Mouse (Mus musculus): ENCODE measurements at regions not wholly inside any gene's neighbourhood (a gene's known extent, or its start where the extent isn't known, plus 50 kb on each side); places are given as distances from the start of the nearest gene placed in this dataset.

DNA sequence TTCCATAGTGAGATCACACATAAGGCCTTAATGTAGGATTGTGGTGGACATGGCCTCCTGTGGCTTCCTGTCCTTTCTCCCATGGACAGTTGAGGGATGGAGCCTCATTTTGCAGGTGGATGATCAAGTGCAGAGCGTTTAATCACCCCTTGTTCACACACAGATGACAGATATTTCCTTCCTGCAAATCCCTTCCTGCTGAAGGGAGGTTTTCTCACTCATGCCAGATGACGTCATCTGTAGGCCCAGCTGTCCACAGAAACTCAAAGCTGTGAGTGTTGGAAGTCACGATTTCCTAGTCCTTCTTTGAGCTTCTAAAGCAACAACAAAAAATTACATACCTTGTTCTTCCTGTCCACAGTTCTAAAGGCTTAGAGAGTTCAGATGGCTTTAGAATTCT is 1935.3 kb upstream of the Lrrc6 start:
- DNase-seq = no peak

DNA sequence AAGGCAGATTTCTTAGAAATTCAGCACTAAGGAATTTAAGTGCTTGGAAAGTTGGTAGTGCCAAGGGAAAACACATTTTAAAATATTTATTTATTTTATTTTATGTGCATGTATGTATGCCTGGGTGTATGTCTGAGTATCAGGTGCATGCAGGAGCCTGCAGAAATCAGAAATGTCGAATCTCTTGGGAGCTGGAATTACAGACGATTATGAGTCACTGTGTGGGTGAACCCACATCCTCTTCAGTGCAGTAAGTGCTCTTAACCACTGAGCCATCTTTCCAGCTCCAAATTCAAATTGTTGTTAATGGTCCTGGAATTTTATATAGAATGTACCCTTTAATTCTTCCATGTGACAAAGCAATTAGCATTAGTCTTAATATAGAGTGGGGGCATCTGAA is 1930.5 kb upstream of the Lrrc6 start:
- DNase-seq = no peak

DNA sequence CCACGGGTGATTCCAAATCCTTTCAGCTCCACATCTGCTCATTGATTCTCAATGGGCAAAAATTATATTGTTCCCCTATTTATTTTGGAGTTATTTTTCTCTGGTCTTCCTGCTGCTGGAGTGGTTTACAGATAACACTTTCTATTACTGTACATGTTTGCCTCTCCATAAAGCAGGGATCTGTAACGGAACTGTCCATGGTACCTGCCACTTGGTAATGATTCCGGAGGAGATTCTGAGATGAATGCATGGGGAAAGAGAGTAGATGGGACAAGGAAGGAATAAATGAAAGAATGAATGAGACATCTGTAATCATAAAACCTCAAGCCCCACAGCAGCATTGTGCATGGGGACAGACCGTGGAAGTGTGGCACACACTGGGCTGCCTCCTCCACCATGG is 1929.8 kb upstream of the Lrrc6 start:
- peak; percentile 9 to 38 for DNase-seq

DNA sequence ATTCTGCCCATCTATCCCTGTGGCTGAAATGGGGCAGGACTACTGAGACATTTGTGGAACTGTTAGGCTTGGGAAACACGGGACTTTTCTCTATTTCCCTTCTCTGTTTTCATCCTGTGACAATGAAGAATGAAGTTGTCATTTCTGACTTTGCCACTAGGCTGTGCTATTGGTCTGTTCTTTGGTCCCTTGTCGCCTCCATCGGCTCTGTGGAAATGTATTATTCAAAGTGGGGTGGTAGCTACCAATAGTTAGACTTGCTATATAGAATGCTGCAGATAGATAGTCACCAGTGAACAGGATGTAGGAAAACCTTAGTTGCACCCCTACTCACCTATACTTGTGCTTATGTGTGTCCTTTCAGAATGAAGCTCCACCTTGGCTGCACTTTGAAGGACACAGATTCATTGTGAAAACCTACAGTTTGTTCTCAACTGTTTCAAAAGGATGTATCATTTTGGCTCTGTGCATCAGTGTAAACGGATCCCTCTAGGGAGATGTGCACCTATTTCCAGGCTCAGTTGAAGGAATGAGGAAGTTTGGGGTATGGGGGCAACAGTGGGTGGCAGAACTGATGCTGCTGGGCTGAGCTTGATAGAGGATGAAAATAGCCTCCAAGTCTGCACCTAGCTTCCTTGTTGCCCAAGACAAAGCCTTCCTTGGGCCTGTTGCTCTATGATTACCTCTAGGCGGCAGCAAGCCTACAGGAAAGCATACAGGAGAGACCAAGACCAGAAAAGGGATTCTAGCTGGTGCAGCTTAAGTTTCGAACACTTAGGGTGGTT is 1927.9 kb upstream of the Lrrc6 start:
- peak; percentile 26 to 58 for DNase-seq

DNA sequence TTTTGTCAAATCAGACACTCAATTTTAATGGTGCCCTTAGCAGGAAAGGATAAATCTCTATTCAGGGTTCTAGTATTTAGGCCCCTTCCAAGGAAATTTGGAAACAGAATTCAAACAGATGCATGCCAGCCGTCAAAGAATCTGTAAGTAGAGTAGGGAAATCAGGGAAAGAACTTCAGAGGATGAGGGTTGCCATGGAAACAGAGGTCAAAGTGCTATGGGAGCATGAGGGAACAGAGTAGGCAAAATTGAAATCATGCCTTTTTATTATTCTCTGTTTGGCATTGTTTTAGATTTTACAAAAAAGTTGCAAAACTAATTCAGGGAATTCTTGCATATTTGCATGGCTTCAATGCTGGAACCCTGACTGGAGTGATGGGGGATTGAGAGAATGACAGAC is 1916.4 kb upstream of the Lrrc6 start:
- no peak for DNase-seq

DNA sequence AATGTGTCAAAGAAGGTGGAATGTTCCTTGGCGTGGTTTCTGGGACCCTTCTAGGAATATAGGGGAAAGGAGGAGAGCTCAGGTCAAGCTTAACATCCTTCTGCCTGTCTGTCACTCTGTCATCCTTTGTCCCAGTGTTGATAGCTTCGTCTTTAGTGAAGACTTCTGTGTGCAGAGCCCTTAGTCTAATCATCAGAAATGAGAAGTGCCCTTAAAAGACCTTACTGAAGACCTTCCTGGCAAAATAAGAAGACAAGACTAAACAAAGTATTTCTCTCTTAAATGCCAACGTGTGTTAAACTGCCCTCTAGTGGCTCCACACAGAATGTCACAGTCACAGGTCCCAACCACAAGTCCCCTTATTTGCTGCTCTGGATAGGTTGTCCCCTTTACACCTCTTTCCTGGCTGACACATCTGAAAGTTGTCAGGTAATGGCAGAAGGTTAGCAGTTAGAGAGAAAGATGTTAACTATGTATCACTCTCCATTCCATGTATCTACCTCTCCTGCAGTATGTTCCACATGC is 1914.8 kb upstream of the Lrrc6 start:
- peak; percentile 31 to 68 for DNase-seq

DNA sequence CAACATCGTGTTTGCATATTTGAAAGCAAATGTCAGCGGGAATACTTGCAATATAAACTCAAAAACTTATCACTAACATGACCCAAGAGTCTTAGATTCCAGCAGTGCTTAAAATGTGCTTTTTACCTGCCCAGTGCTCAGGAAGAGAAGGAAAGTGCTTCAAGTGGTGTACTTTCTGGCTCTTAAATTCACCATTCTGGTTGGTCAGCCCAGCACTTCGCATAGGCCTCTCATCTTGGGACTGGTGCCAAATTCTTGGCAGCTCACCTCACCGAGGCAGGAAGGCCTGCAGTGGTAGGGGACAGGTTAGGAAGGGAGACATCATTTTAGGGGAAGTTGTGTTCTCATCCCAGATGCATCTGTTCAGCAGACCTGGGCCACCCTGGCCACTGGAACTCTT is 1913.3 kb upstream of the Lrrc6 start:
- no peak for DNase-seq

DNA sequence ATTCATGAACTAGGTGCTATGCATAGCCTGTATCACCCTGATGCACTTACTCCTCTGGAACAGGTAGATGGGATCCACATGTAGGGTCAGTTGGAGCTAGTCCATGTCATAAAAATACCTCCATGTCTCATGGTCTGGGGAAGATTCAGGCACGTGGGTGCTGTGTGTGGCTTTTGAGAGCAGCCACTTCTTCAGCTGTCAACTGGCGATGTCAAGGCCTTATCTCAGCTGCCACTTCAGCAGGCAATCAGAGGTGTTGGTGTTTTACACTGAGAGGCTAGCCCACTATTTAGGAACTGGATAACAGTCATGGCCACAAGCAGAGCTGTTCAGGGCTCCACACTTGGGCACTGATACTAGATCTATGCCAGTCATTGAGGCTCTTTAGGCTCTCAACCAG is 1912.0 kb upstream of the Lrrc6 start:
- no peak for DNase-seq

DNA sequence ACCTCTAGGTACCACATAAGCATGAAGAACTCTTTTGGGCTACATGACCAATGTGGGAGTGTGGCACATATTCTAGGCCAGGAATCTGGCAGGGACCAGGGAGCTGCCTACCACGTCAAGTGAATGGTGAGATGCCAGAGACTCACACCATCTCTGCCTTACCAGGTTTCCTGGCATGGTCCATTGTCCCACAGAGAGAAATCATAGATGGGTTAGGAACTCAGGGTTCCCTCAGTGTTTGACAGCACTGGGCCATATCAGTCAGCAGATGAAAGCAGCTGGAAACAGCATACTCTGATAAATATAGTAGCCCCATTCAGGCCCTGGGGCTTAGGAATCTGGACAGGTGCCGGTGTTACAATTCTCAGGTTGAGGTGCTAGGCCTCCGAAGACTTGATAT is 1911.4 kb upstream of the Lrrc6 start:
- no peak for DNase-seq

DNA sequence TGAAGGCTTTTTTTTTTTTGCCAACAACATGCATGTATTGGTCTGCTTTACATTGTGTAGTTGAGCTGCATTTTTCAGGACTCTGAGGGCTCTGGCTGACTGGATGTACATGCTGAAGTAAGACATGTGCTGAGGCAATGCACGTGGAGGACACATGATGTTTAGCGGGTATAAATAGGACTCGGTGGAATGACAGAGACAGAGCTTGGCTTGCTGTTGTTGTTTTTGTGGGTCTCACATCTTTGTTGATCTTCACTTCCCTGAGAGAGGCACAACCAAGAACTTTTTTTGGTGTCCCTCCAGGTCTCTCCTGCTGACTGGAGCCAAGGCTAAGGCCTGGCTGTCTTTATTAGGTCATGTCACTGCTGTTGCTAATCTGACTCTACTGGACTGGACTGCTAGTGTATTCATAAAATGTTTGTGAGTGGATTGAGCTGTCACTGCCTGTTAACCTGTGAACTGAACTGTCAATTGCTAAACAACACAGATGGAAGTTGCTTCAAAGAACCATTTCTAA is 1902.9 kb upstream of the Lrrc6 start:
- DNase-seq = no peak

DNA sequence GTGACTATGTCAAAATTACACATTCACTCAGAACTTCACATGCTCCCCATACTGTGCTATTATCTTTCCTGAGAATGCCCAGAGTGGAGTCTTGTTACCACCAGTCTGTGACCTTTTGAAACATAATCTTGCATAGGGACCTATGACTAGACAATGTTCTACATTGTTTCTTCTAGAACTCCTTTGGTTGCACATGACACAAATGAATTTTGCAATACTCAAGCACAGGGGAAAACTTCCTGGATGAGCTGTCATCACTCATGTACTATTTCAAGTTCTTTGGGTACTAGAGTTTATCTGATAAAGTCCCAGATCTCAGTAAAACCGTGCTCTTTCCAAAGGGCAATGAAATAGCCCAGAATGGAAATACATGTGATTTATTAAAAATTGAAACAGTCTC is 1901.0 kb upstream of the Lrrc6 start:
- DNase-seq = no peak

DNA sequence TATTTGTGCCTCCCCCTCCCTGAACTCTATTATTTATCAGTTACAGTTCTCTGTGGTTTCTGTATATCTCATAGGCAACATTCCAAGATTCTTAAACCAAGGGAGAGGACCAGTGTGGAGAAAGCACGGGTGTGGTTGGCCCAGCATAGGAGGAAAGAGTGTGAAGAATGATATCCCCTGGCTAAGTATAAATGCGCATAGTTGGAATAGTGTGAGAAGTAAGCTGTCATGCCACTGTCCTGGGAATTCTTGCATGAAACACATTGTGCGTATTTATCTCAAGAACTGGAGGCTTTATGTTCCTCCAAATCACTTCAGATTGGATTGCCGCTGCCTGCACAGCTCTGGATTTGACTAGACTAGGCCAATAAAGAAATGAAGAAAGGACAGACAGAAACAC is 1900.3 kb upstream of the Lrrc6 start:
- no peak for DNase-seq

DNA sequence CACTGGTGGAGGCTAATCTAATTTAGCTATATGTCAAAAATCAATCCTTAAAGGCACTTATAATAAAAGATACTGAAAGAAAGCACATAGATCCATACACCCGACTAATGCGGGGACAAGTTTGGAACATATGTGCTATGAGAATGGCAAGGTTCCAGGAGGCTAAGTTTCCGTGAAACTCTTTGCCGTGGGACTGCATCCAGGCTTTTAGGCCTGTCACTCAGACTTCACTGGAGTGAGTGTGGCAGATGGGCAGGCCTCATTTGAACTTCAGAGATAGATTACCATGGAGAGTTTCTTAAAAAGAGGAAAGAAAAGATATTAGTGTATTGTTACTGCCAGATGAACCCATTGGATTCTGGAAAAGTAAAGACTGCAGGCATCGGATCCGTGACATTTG is 1895.9 kb upstream of the Lrrc6 start:
- DNase-seq = no peak

DNA sequence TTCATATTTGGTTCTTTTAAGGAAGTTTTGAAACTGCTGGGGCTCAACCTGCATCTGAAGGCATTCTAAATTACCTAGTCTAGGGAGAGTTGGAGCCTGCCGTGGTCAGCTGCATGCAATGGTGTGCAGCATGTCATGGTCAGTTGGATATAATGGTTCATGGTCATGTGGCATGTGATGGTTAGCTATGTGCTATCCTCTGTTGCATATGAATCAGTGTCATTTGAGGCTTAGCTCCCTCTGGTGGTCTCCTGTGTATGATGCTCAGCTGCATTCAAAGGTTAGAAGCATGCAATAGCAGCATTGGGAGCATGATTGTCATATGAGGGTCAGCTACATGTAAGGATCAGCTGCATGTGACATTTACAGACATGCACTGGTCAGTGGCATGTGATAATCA is 1894.0 kb upstream of the Lrrc6 start:
- DNase-seq = peak; percentile 46 to 53

DNA sequence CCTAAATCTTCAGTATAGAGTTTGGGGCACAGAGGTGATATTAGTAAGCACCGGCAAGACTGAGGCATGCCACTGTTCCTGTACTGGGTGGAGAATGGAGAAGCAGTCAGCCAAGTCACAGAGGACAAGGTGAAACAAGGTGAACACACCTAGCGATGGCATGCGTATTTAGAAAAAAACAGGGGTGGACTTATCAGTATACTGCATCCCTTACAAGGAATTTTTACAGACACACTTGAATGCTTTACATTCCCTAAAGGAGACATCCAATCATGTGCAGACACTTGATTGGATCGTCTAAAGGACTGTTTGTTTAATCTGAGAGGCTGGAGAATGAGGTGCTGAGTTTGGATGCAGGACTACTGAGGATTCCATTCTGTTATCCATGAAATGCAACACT is 1893.4 kb upstream of the Lrrc6 start:
- no peak for DNase-seq

DNA sequence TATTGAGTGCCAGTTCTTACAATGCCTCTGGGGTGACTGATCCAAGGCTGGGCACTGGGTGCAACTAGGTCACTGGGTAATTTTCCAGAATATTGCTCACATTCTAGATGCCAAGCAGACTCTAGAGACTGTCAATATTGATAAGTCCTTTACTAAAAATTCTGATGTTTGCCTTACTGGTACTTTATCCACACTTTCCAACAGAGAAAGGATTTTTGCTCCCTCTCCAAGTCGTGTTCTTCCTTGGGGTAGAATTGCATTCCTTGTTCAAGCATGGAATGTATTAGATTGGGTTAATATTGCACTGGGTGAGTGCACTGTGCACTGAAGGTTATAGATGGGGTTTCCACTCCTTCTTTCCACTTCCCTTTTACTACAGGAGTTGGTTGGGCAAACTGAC is 1891.0 kb upstream of the Lrrc6 start:
- no peak for DNase-seq

DNA sequence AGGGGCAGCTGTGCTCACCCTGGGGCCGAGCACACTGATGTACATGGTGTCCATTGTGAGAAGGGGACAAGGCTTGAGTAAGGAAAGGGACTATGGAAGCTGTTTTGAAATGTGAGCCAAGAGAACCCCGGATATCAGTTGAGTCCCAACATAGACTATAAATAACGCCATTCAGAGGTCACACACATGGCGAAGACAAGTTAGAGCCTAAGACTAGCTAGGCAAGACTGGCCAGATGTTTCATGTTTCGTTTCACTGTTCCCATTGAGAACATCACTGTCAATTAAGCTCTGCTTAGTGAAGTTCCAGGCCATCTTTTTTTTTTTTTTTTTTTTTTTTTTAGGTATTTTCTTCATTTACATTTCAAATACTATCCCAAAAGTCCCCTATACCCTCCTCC is 1889.1 kb upstream of the Lrrc6 start:
- DNase-seq = no peak

DNA sequence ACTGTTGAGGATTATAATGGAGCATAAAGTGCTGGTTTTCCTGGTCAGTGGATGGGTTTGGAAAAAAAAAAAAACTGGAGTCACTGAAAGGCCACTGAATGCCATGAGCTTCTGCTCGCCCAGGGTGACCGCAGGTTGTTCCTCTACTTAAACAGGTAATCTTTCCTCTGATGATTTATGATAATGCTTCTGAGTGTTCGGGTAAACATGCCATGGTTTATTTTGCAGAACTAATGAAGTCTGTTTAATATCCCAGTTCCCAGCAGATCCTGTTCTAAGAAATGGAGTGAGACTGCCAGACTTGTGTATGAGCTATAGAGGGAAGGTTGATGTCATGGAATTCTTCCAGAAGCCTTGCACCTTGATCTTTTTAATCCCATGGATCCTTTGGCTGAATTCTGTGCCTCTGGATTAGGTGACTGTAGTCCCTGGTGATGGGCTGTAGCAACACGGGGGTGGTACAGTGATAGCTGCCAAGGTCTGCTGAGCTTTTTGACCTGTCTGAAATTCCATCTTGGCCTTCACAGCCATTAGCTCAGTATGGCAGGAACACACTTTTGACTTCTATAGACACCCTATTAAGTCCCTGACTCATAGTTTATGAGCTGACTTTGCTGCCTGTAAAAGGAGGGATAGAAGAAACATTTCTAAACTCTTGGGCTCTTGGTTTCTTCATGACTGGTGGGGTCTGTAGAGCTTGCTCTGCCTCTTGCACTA is 1886.8 kb upstream of the Lrrc6 start:
- DNase-seq = peak in 1 of 2 experiments; percentile 35

DNA sequence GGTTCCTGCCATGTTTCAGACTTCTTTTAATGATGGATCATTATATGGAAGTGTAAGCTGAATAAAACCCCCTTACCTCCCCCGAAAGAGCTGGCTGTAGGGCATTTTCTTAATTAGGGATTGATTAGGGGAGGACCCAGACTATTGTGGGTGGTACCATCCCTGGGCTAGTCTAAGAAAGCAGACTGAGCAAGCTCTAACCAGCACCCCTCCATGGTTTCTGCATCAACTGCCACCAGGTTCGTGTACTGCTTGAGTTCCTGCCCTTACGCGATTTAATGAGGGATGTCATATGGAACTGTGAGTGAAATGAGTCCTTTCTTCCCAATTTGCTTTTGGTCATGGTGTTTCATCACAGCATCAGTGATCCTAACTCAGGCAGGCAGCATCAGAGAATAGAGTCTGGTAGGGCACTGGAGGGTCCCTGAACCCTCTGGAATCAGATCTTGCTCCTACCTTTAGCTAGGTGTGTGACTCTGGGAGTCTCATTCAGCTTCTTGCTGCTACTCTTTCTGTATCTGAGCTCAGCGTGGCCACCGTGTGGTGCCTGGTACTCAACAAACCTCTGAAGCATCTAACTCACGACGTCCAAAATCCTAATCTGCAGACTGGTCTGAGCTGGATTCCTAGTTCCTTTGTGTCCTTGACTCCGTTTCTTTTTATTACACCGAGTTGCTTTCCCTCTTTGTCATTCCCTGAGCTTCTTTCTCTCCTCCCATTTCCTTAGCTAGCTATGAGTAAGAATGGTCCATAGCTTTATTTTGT is 1884.0 kb upstream of the Lrrc6 start:
- peak in 1 of 2 experiments; percentile 21 for DNase-seq

DNA sequence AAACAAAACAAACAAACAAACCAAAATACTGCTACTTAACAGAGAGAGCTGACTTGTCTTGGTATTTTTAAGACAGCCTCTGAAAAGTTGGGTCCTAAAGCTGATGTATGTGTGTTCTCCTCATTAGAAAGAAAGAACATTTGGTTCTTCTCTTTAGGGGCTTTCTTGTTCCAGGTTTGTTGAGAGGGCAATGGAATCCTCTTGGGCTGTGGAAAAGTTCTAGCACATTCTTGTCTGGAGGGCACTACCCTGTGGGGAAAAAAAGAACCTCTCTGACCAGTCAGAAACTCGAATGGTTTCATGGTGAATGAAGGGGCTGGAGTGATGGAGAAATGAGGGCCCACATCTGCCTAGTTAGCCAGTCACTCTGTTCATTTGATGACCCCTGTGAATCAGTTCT is 1874.5 kb upstream of the Lrrc6 start:
- no peak for DNase-seq

DNA sequence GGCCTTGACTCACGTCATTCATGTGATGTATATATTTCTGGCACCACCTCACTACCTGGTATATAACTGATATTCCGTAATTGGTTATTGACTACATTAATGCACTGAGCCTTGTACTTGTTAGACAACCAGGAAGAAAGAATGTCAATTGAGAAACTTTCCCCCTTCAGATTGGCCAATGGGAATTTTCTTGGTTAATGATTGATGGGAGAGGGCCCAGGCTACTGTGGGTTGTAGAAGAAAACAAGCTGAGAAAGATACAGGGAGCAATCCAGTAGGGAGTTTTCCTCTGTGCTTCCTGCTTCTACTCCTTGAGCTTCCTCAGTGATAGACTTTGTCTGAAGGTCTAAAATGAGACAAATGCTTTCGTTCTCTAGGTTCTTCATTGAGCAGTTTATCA is 1866.1 kb upstream of the Lrrc6 start:
- DNase-seq = peak in 1 of 2 experiments; percentile 44

DNA sequence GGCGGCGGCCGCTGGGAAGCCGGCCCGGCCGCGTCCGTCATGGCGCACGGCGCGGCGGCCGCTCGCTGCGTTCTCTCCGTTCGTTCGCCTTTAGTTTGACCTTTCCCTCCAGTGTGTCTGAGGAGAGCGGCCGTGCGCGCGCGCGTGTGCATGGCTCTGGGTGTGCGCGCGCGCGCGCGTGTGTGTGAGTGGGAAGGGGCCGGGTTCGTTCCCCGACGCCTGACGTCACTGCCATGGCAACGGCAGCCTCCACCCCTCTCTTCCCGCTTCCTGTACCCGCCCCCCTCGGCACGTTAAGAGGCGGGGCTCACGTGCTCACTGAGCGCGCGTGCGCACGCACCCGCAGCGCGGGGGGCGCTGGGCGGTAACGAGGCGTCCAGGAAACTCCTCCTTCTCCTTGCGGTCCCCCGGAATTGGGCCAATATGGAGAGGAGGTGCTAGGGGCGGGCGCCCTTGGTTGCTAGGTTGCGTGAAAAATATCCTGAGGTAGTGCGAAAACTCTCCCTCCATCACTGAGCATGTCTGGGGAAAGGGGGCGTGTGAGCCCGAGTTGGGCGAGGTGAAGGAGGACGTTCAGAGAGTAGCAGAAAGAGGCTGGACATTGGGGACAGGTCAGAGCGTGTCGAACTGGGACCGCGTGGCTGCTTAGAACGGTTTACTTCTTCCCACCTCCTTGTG is 1862.5 kb upstream of the Lrrc6 start:
- peak; percentile 99 to 100 for DNase-seq
